Mouse (Mus musculus) heart, embryonic 11.5 days (tissue): ENCODE data around the gene Mblac2. TPM values are rescaled to one million over a fixed set of nuclear protein-coding genes. Genes with fewer than 3 reads are reported as not detected.

Experiments
- polyA plus RNA-seq: library from polyadenylated mRNA; unstranded; fragments of >200 nt; fragmentation: Nextera tagmentation; extraction: Ambion mirVana; gene quantifications from 2 replicates; pipeline ENCODE4 v1.2.1, GENCODE M21; 2014

Gene Mblac2
- polyA plus RNA-seq, 1 experiment from 2014 or later = 6.6 TPM

Other genes starting within 250 kb of the Mblac2 start
- 1.1 and 1.8 TPM in 2 replicates for gene Adgrv1, start 78.2 kb upstream of the Mblac2 start, polyA plus RNA-seq
- gene Lysmd3, start 53.7 kb upstream of the Mblac2 start, polyA plus RNA-seq = 24.6 and 27.3 TPM in 2 replicates
- 22.5 and 26.2 TPM in 2 replicates for gene Polr3g, start 328 bp upstream of the Mblac2 start, polyA plus RNA-seq
- 220 and 240 TPM in 2 replicates for gene Cetn3, start 71.7 kb downstream of the Mblac2 start, polyA plus RNA-seq